Mouse (Mus musculus) stomach, postnatal 0 days (tissue): Measurements from ENCODE around the gene Tnfrsf8. TPM values are rescaled to one million over a fixed set of nuclear protein-coding genes. Genes with fewer than 3 reads are reported as not detected.
"Not testable (repeated sequence)": the region's sequence is repeated elsewhere in the genome, so short reads cannot be mapped to it uniquely, and the experiment has no call there.

Experiments
- ATAC-seq: fragments of 200-750 bp; cut with Nextera tagmentation; 2 replicates; pipeline ENCODE4 v1.8.0; 2017; ENCODE audit not compliant: low FRiP score, low TSS enrichment
- DNase-seq: peaks from one replicate; pipeline ENCODE4 v3.0.0-alpha.2; 2016; ENCODE audit warnings: low spot score
- H3K27ac ChIP-seq: fragments of 300-500 bp; sonication (generic); replicated peaks from 2 replicates; pipeline ENCODE4 v1.5.1; 2014; ENCODE audit warnings: mild to moderate bottlenecking, control low read depth
- H3K27me3 ChIP-seq: fragments of 300-500 bp; sonication (generic); 2 replicates; pipeline ENCODE4 v1.6.1; 2014; ENCODE audit warnings: low read length; ENCODE audit not compliant: control insufficient read depth, insufficient read depth
- H3K36me3 ChIP-seq: fragments of 300-500 bp; sonication (generic); 2 replicates; pipeline ENCODE4 v1.6.1; 2014; ENCODE audit warnings: low read length, mixed read lengths; ENCODE audit not compliant: control insufficient read depth, insufficient read depth
- H3K4me1 ChIP-seq: fragments of 300-500 bp; sonication (generic); replicated peaks from 2 replicates; pipeline ENCODE4 v1.6.1; 2014; ENCODE audit warnings: antibody characterized with exemption; ENCODE audit not compliant: control insufficient read depth, insufficient read depth
- H3K4me2 ChIP-seq: fragments of 300-500 bp; sonication (generic); replicated peaks from 2 replicates; pipeline ENCODE4 v1.6.1; 2014; ENCODE audit warnings: low read depth, mild to moderate bottlenecking, control low read depth, moderate library complexity
- H3K4me3 ChIP-seq: fragments of 300-500 bp; sonication (generic); 2 replicates; pipeline ENCODE4 v1.5.1; 2014; ENCODE audit warnings: low read depth, low read length, control low read depth
- H3K9ac ChIP-seq: fragments of 300-500 bp; sonication (generic); 2 replicates; pipeline ENCODE4 v1.6.1; 2014; ENCODE audit warnings: mild to moderate bottlenecking, low read length, control low read depth, mixed read lengths
- H3K9me3 ChIP-seq: fragments of 300-500 bp; sonication (generic); 2 replicates; pipeline ENCODE4 v1.6.1; 2016; ENCODE audit warnings: low read length; ENCODE audit not compliant: control insufficient read depth
- CTCF ChIP-seq: IDR thresholded peaks from 2 replicates; pipeline ENCODE4 v1.5.1; 2016; ENCODE audit warnings: antibody characterized with exemption, low read depth, mild to moderate bottlenecking, moderate library complexity
- EP300 ChIP-seq: optimal IDR thresholded peaks from 2 replicates; pipeline ENCODE3; 2016; ENCODE audit warnings: antibody characterized with exemption
- WGBS: fragments of 180-500 bp; shearing (Covaris S2); extraction: QIAGEN DNeasy Blood & Tissue Kit; methylation state at CpG from one replicate; pipeline ENCODE4 v1.1.7; 2014; 5-methylcytosine and 5-hydroxymethylcytosine counted together
- polyA plus RNA-seq: library from polyadenylated mRNA; unstranded; fragments of >200 nt; fragmentation: Nextera tagmentation; extraction: Ambion mirVana; gene quantifications from 2 replicates; pipeline ENCODE4 v1.2.1, GENCODE M21; 2015

Gene Tnfrsf8
- 0.04 TPM in 2 replicates for polyA plus RNA-seq

DNA sequence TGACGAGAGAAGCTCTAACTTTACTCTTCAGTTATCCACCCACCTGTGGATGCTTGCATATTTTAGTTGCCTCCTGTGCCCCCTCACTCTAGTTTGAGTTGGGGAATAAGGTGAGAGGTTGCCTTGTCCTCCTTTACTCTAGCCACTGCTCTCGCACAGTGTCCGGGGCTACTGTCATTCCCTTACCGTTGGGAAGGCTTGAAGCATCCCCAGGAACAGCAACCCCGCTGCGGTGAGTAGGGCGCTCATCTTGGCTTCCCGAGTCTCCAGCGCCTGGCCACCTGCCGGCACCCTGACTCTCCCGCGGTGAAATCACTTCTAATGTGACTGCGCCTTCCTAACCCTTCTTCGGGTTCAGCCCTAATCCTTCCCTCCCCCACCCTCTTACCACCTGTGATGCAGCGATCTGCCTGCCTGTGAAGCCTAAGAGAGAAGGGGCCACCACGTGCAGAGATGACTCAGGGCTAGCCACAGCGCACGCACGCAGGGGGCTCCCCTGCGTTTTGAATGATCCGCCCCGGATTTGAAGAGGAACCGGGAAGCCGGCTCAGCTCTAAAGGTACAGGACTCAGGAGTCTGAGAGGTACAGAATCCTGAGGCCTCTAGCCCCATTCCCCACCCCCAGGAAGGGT lies at the start of gene Tnfrsf8:
TSS of gene Tnfrsf8 (minus strand) at position 329 of the 632 bp plus-strand sequence.
- H3K27ac ChIP-seq, result no peak within 1 kb of the TSS
- H3K4me2 ChIP-seq, result no peak within 1 kb of the TSS
- H3K9me3 ChIP-seq, result no peaks in the 10 kb centered on the region
- TF ChIP-seq EP300 (no peak), CTCF (no peak)
- no peaks in the 10 kb centered on the region for H3K27me3 ChIP-seq
- no peak within 1 kb of the TSS for H3K9ac ChIP-seq
- no peak for DNase-seq
- H3K4me3 ChIP-seq, result no peak within 1 kb of the TSS
- no peaks in the 10 kb centered on the region for H3K4me1 ChIP-seq
- WGBS, result 2% methylated on average over 24 of the region's 24 CpGs
- no peaks in the 10 kb centered on the region for H3K36me3 ChIP-seq
- no peak for ATAC-seq

DNA sequence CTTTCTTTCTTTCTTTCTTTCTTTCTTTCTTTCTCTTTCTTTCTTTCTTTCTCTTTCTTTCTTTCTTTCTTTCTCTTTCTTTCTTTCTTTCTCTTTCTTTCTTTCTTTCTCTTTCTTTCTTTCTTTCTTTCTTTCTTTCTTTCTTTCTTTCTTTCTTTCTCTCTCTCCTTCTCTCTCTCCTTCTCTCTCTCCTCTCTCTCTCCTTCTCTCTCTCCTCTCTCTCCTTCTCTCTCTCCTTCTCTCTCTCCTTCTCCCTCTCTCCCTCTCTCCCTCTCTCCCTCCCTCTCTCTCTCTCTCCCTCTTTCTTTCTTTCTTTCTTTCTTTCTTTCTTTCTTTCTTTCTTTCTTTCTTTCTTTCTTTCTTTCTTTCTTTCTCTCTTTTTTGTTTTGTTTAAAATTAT lies 46.7 kb upstream of the Tnfrsf8 start:
- not testable (repeated sequence) for H3K27me3 ChIP-seq, DNase-seq, H3K4me3 ChIP-seq, H3K4me2 ChIP-seq, H3K4me1 ChIP-seq, H3K9me3 ChIP-seq, H3K9ac ChIP-seq, H3K27ac ChIP-seq, ATAC-seq, H3K36me3 ChIP-seq

DNA sequence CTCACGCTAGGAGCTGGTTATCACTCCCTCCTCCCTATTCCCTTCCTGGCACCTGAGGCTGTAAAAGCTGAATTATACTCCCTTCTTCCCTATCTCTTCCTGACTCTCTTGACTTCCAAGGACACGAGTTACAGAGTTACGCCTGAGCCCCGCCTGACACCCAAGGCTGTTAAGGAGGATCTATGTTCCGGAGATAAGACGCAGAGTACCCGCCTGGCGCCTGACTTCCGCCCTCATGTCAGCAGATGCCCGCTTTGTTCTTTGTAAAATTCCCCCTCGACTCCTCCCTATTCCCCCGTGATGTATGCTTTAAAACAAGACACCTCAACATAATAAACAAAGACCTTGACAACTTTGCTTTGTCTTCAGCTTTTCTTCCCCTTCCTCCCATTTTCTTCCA lies 46.1 kb upstream of the Tnfrsf8 start:
- WGBS, result 8% methylated on average over 12 of the region's 12 CpGs
- no peak overlapping the region for H3K9ac ChIP-seq
- H3K27me3 ChIP-seq, result no peaks in the 10 kb centered on the region
- no peak overlapping the region for H3K4me3 ChIP-seq
- no peaks in the 10 kb centered on the region for H3K9me3 ChIP-seq
- TF ChIP-seq CTCF (no peak), EP300 (no peak)
- no peak overlapping the region for H3K27ac ChIP-seq
- DNase-seq (no peak), ATAC-seq (no peak)
- no peaks in the 10 kb centered on the region for H3K36me3 ChIP-seq
- H3K4me1 ChIP-seq, result no peaks in the 10 kb centered on the region
- no peak overlapping the region for H3K4me2 ChIP-seq

DNA sequence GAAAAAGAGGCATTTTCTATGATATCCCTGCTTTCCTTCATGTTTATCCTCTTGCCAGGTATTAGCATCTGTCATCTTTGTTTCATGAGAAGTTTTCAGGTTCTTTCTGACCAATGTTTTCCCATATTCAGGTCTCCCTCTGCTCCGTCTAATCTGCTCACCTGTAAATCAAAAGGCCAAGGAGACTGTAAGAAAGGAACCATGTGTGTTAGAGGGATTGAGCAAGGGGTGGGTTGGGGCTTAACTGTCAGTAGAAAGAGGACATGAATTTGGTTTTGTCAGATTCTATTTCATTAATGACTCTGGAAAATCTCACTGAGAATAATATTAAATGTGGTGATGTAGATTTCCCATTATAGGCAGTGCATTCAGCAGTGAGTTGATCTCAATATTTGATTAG lies 45.6 kb upstream of the Tnfrsf8 start:
- no peak for ATAC-seq
- no peak overlapping the region for H3K4me3 ChIP-seq
- TF ChIP-seq CTCF (no peak), EP300 (no peak)
- no peaks in the 10 kb centered on the region for H3K36me3 ChIP-seq
- H3K4me1 ChIP-seq, result no peaks in the 10 kb centered on the region
- 44% methylated on average over 1 of the region's 1 CpGs for whole genome bisulfite sequencing
- H3K27me3 ChIP-seq, result no peaks in the 10 kb centered on the region
- H3K9me3 ChIP-seq, result no peaks in the 10 kb centered on the region
- H3K4me2 ChIP-seq, result no peak overlapping the region
- no peak overlapping the region for H3K9ac ChIP-seq
- H3K27ac ChIP-seq, result no peak overlapping the region
- DNase-seq, result no peak

DNA sequence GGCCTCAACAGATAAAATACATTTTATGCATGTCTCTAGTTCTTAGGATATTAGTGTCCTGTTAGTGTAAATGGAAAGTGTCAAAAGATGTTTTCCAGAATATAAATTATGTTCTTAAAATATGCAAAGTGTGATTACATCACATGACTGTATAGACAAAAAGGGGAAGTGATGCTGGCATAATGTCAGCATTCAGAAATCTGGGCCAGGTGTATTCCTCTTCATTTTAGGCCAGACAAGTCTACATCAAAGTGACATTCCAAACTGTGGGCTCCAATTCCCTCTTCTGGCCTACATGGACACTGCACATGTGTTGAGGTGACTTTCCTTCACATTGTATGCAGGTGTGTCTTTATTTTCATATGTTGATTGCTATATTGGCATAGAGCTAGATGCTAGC lies 41.3 kb upstream of the Tnfrsf8 start:
- ATAC-seq (no peak), DNase-seq (no peak)
- no peaks in the 10 kb centered on the region for H3K9me3 ChIP-seq
- no peaks in the 10 kb centered on the region for H3K27me3 ChIP-seq
- no peaks in the 10 kb centered on the region for H3K4me1 ChIP-seq
- H3K36me3 ChIP-seq, result no peaks in the 10 kb centered on the region
- no peak overlapping the region for H3K4me2 ChIP-seq
- H3K27ac ChIP-seq, result no peak overlapping the region
- no peak overlapping the region for H3K9ac ChIP-seq
- no peak overlapping the region for H3K4me3 ChIP-seq
- no peak for TF ChIP-seq EP300
- TF ChIP-seq CTCF, result no peak

DNA sequence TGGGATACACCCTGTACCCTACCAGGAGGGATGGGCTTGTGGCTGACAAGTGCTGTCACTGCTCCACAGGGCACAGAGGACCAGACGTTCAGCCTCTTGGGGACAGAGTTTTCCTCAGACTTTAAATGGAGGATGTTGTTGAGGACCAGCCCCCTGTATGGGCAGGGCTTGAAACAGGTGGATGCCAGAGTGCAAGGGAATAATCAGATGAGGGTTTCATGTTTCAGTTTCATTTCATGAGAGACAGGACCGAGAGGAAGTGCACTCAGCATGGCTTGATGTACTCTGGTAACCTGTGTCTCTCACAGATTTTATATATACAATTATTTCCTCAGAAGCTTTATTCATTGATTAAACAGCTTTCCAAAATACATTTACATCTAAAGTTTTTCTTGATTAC lies 38.9 kb upstream of the Tnfrsf8 start:
- Histone ChIP-seq H3K4me1 (no peaks in the 10 kb centered on the region), H3K36me3 (no peaks in the 10 kb centered on the region), H3K27me3 (no peaks in the 10 kb centered on the region), H3K4me3 (no peak overlapping the region), H3K4me2 (no peak overlapping the region), H3K9me3 (no peaks in the 10 kb centered on the region), H3K9ac (no peak overlapping the region), H3K27ac (no peak overlapping the region)
- no peak for TF ChIP-seq EP300
- TF ChIP-seq CTCF, result no peak
- no peak for ATAC-seq
- no peak for DNase-seq
- WGBS, result 28% methylated on average over 2 of the region's 2 CpGs
